Mouse (Mus musculus) heart, embryonic 12.5 days (tissue): Measurements from ENCODE around the gene Gm364. TPM values are rescaled to one million over a fixed set of nuclear protein-coding genes. Genes with fewer than 3 reads are reported as not detected.

ENCODE experiments used
- ATAC-seq: fragments of 200-750 bp; cut with Nextera tagmentation; 2 replicates; pipeline ENCODE4 v1.8.0; 2017; ENCODE audit warnings: moderate TSS enrichment, moderate library complexity; ENCODE audit not compliant: insufficient number of reproducible peaks, low FRiP score
- H3K27ac ChIP-seq: fragments of 300-500 bp; sonication (generic); 2 replicates; pipeline ENCODE4 v1.5.1; 2016; ENCODE audit warnings: mild to moderate bottlenecking, moderate library complexity; ENCODE audit not compliant: poor library complexity, severe bottlenecking
- H3K27me3 ChIP-seq: fragments of 300-500 bp; sonication (generic); replicated peaks from 2 replicates; pipeline ENCODE4 v1.6.1; 2016; ENCODE audit warnings: mild to moderate bottlenecking, moderate library complexity
- H3K36me3 ChIP-seq: fragments of 300-500 bp; sonication (generic); 2 replicates; pipeline ENCODE4 v1.6.1; 2016; ENCODE audit warnings: mild to moderate bottlenecking, moderate library complexity
- H3K4me1 ChIP-seq: fragments of 300-500 bp; sonication (generic); replicated peaks from 2 replicates; pipeline ENCODE4 v1.6.1; 2016; ENCODE audit warnings: mild to moderate bottlenecking
- H3K4me2 ChIP-seq: fragments of 300-500 bp; sonication (generic); 2 replicates; pipeline ENCODE4 v1.6.1; 2016; ENCODE audit warnings: mild to moderate bottlenecking, moderate library complexity
- H3K4me3 ChIP-seq: fragments of 300-500 bp; sonication (generic); 2 replicates; pipeline ENCODE4 v1.5.1; 2016; ENCODE audit warnings: mild to moderate bottlenecking
- H3K9ac ChIP-seq: fragments of 300-500 bp; sonication (generic); 2 replicates; pipeline ENCODE4 v1.6.1; 2016; ENCODE audit warnings: mild to moderate bottlenecking, moderate library complexity
- H3K9me3 ChIP-seq: fragments of 300-500 bp; sonication (generic); replicated peaks from 2 replicates; pipeline ENCODE4 v1.6.1; 2016; ENCODE audit warnings: mild to moderate bottlenecking, moderate library complexity
- WGBS: fragments of 180-500 bp; shearing (Covaris S2); methylation state at CpG from one replicate; pipeline ENCODE4 v1.1.7; 2016; 5-methylcytosine and 5-hydroxymethylcytosine counted together
- polyA plus RNA-seq: library from polyadenylated mRNA; unstranded; fragments of >200 nt; fragmentation: Nextera tagmentation; extraction: Ambion mirVana; gene quantifications from 2 replicates; pipeline ENCODE4 v1.2.1, GENCODE M21; 2016

The Gm364 gene
- polyA plus RNA-seq = not detected in 2 replicates

DNA sequence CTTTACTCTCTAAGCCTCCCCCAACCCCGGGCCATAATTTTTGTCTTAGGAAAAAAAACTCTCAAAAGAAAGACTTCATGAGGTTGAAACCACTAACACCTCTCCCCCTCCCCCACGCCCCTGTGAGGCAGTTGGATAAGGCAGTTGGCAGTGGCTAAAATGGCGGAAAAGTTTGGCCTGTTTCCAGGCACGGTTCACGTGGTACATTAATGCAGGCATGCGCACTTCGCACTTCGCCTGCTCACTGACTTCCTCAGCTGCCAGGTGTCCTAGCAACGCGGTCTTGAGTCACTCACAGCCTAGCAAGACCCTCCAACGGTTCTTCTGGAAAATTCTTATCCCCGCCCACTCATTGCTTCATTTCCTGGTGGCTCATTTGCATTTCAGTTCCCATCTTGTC lies at the start of gene Gm364:
TSS of gene Gm364 (plus strand) at position 386 of the 400 bp plus-strand sequence.
- no peak for ATAC-seq
- 87% methylated on average over 12 of the region's 12 CpGs for WGBS
- Histone ChIP-seq H3K4me2 (no peak within 1 kb of the TSS), H3K4me1 (no peaks in the 10 kb centered on the region), H3K36me3 (no peaks in the 10 kb centered on the region), H3K27me3 (no peaks in the 10 kb centered on the region), H3K9ac (no peak within 1 kb of the TSS), H3K4me3 (no peak within 1 kb of the TSS), H3K27ac (no peak within 1 kb of the TSS), H3K9me3 (no peaks in the 10 kb centered on the region)

DNA sequence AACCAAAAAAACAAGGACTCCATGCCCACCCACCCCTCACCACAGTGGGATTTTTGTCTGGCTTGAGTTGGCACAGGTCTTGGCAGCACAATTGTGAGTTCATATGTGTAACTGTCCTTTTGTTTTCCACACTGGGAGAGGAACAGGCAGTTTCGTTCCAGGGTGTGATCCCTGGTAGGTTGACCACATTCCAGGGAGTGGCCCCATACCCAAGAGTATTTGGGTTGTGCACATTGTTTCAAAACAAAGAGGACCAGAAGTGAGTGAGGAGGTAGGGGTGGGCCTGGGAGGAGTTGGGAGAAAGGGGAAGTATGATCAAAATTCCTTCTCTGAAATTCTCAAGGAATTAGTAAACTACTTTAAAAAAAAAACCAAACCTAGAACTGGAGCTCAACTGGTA lies 49.6 kb upstream of the Gm364 start:
- no peak overlapping the region for H3K4me2 ChIP-seq
- H3K27ac ChIP-seq = no peak overlapping the region
- WGBS = 68% methylated on average over 1 of the region's 1 CpGs
- H3K36me3 ChIP-seq = no peaks in the 10 kb centered on the region
- no peaks in the 10 kb centered on the region for H3K27me3 ChIP-seq
- ATAC-seq = no peak
- H3K9me3 ChIP-seq = no peaks in the 10 kb centered on the region
- no peak overlapping the region for H3K9ac ChIP-seq
- no peak overlapping the region for H3K4me3 ChIP-seq
- no peaks in the 10 kb centered on the region for H3K4me1 ChIP-seq

DNA sequence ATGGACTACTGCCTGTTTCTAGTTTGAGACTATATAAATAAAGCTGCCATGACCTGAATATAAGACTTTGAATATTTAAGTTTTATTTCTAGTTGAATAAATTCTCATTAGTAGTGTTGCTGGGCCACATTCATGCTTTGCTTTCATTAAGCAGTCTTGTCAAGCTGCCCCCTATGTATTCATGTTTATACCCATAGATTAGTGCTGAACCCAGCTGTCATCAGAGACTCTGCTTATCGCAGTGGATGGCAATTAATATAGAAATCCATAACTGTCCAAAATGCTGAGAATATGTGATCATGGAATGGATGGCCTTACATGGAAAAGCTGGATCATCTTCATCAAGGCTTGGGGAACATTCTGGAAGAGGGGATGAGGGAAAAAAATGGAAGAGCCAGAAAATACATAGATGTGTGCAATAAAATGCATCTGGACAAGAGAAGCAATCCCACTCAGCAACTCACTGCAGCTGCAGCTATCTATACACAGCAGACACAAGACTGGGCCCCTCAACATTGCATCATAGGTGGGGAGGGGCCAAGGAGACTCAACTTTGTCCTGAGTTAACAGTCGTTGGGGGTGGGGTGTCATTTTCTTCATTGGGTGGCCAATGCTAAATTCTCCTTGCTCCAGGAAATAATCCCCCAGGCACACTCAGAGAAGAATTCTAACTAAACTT lies 43.9 kb upstream of the Gm364 start:
- 47% methylated on average over 2 of the region's 2 CpGs for WGBS
- Histone ChIP-seq H3K9me3 (no peaks in the 10 kb centered on the region), H3K4me3 (no peak overlapping the region), H3K4me1 (no peaks in the 10 kb centered on the region), H3K9ac (no peak overlapping the region), H3K27ac (no peak overlapping the region), H3K36me3 (no peaks in the 10 kb centered on the region), H3K27me3 (no peaks in the 10 kb centered on the region), H3K4me2 (no peak overlapping the region)
- ATAC-seq = no peak; the same call in 1 of the 2 replicates

DNA sequence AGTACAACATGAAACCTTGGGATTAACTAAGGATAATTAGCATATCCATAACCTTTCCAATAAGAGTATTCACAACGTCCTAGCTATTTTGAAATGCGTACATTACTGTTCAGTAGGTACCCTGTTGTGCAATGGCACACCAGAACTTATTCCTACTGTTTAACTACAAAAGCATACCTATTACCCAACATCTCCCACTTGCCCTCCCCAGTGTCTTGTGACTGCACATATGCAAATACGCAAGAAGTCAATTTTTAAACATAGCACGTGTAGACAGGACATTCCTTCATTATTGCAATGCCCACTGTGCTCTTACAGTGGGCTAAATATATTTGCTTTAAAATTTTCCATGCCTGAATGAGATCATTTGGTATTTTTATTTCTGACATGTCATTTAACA lies 36.0 kb upstream of the Gm364 start:
- Histone ChIP-seq H3K27ac (no peak overlapping the region), H3K36me3 (peaks cover 10% of the 10 kb centered on the region), H3K9ac (no peak overlapping the region), H3K4me3 (no peak overlapping the region), H3K9me3 (no peaks in the 10 kb centered on the region), H3K4me2 (no peak overlapping the region), H3K4me1 (no peaks in the 10 kb centered on the region), H3K27me3 (no peaks in the 10 kb centered on the region)
- no peak for ATAC-seq
- WGBS = 75% methylated on average over 4 of the region's 4 CpGs

DNA sequence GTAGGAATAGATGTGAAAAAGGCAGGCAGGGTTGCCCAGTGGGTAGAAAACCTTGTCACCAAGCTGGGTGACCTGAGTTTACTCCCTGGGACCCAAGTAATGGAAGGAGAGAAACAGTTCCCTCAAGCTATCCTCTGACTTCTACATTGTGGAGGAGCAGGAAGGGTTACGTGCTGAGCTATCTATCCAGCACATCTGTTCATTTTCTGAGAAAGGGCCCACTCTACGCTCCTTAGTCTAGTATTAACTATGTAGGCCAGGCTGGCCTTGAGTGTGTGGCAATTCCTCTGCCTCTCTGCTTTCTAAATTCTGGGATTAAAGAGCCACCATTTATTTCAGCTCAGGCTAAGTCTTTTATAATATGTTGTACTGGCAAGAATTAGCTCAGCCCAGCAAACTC lies 35.4 kb upstream of the Gm364 start:
- no peaks in the 10 kb centered on the region for H3K4me1 ChIP-seq
- no peaks in the 10 kb centered on the region for H3K27me3 ChIP-seq
- 69% methylated on average over 2 of the region's 2 CpGs for WGBS
- no peak overlapping the region for H3K4me3 ChIP-seq
- no peaks in the 10 kb centered on the region for H3K9me3 ChIP-seq
- no peak for ATAC-seq
- H3K4me2 ChIP-seq = no peak overlapping the region
- H3K27ac ChIP-seq = no peak overlapping the region
- no peak overlapping the region for H3K9ac ChIP-seq
- H3K36me3 ChIP-seq = peaks cover 13% of the 10 kb centered on the region

DNA sequence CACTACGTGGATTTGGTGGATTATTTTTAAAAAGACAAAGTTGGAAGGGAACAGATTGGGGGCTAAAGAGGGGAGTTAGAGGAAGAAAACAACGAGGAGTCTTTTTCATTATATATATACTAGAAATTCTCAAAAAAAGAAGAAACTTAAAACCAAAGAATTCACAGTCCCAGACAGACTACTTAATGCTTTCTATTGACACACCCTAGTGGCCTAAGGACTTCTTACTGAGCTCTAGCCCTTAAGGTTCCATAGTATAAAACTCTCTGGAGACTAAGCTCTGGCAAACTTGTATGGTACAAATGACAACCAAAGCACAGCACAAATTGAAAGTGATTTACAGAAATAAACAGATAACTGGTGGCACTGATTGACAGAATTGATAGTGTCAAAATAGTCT lies 34.9 kb upstream of the Gm364 start:
- Histone ChIP-seq H3K4me2 (no peak overlapping the region), H3K36me3 (peaks cover 16% of the 10 kb centered on the region), H3K27me3 (no peaks in the 10 kb centered on the region), H3K4me3 (no peak overlapping the region), H3K9ac (no peak overlapping the region), H3K4me1 (no peaks in the 10 kb centered on the region), H3K9me3 (no peaks in the 10 kb centered on the region), H3K27ac (no peak overlapping the region)
- no peak for ATAC-seq
- 67% methylated on average over 2 of the region's 2 CpGs for WGBS

DNA sequence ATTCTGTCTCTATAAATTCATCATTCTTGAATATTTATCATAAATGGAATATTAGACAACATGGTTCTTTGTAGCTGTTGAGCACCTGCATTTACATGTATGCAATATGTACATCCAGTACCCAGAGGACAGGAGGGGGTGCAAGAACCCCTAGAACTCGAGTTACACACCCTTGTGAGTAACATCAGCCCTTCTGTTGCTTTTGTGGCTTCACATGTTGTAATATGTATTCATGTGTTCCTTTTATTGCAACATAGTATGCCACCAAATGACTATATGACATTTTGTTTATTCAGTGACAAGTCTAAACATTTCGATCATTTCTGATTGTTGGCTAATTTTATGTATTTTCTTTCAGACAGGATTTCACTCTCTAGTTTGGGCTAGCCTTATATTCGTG lies 31.9 kb upstream of the Gm364 start:
- no peaks in the 10 kb centered on the region for H3K9me3 ChIP-seq
- no peak for ATAC-seq
- no peak overlapping the region for H3K4me3 ChIP-seq
- no peaks in the 10 kb centered on the region for H3K4me1 ChIP-seq
- no peak overlapping the region for H3K4me2 ChIP-seq
- no peak overlapping the region for H3K27ac ChIP-seq
- H3K27me3 ChIP-seq = no peaks in the 10 kb centered on the region
- H3K36me3 ChIP-seq = peaks cover 39% of the 10 kb centered on the region
- no peak overlapping the region for H3K9ac ChIP-seq
- 75% methylated on average over 3 of the region's 3 CpGs for WGBS

DNA sequence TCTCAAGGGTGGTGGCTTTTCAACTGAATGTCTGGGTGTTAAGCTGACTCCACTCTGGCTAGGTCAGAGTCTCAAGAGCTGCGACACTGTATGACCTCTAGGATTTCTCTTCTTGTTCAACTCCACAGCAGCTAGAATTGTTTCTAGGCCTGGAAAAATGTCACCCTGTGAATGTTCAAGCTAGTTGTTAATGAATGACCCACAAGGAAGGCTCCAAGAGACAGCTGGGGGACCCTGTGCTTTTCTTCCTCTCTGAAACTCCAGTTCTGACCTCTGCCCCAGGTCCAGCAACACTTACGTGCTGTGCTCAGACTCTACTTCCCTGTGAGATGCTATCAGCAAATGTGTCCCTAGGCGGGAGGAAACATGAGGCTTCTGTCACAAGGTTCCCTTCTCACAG lies 30.4 kb upstream of the Gm364 start:
- Histone ChIP-seq H3K4me1 (no peaks in the 10 kb centered on the region), H3K36me3 (peaks cover 45% of the 10 kb centered on the region), H3K27me3 (no peaks in the 10 kb centered on the region), H3K4me3 (no peak overlapping the region), H3K27ac (no peak overlapping the region), H3K9me3 (no peaks in the 10 kb centered on the region), H3K9ac (no peak overlapping the region), H3K4me2 (no peak overlapping the region)
- no peak for ATAC-seq
- WGBS = 68% methylated on average over 3 of the region's 3 CpGs

DNA sequence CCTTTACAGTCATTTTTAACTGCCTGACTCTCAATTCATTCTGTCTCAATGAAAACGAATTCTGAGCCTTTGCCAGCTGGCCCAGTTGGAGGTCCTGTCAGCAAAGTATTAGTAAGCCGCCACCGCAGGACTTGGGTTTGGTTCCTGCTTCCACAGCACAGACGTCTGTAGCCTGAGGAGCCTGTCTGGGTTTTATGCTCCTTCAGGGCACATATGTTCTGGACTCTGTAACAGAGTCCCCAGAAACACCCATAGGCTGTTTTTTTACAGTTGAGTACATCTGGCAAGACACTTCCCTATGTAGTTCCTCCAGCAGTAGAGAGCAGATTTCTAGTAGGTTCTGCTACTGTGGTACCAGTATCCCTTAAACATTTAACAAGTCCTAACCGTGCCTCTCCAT lies 28.0 kb upstream of the Gm364 start:
- Histone ChIP-seq H3K4me1 (no peaks in the 10 kb centered on the region), H3K9me3 (no peaks in the 10 kb centered on the region), H3K4me2 (no peak overlapping the region), H3K4me3 (no peak overlapping the region), H3K27me3 (no peaks in the 10 kb centered on the region), H3K36me3 (peaks cover 54% of the 10 kb centered on the region), H3K9ac (no peak overlapping the region), H3K27ac (no peak overlapping the region)
- no peak for ATAC-seq
- 73% methylated on average over 5 of the region's 5 CpGs for WGBS

DNA sequence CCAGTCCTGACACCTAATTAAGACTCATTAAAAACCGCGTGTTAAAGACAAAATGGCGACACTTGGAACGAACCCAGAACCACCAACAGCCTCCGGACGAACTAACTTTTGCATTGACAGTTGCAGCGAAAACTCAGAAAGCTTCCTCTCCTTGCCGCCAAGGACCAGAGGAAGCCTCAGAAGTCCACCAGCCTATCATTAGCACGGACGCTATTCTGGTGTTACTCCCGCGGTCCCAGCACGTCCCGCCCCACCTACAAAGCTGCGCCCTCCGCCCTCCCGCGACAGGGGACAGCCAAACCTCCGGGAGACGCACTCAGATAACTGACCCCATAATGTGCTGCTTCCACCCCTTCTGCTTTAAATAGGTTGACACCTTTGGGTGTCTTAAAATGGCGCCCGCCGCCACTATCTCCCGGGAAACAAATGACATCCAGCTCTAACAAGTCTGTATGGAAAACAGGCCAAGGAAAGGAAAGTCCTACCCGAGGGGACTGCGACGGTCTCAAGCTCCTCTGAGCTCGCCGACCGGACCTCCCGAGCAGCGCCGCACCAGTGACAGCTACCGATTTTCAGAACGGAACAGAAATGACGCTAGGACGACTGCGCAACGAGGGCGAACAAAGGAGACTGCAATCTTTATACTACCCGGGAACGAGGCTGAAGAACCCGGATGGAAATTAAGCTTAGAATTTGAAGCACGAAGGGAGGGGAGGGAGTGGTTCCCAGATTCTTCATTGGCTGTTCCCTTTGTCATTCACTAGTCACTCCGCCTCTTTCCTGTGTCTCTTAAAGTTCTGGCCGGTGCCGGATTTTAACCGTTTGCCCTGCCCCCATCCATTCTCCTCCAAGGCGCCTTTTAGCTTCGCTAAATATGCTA lies 16.3 kb upstream of the Gm364 start, which contains the start of gene Rbmx:
TSS of gene Rbmx (minus strand) at position 670 of the 880 bp plus-strand sequence.
- H3K9me3 ChIP-seq = no peaks in the 10 kb centered on the region

DNA sequence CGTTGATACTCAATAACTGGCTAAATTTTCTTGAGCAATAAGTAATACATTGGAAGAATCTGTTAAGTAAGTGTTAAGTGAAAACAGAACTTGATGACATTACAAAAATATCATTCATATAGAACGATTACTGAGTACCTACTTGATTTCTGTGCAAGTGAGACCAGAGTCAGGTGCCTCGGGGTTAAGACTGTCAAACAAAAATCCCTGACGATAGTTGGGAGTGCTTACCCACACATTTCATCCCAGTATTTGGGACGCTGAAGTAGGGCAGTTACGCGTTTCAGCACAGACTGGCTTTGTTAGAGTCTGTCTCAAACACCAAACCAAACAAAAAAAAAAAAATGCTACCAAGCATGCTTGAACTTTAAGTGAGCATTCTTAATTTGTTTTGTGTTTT lies 15.5 kb upstream of the Gm364 start:
- no peak overlapping the region for H3K27ac ChIP-seq

More for the DNA sequence above, 16.3 kb upstream of the Gm364 start, which contains the start of gene Rbmx:
- Histone ChIP-seq H3K36me3 (peaks cover 17% of the 10 kb centered on the region), H3K4me2 (peak within 1 kb of the TSS; percentile 50), H3K9ac (peak within 1 kb of the TSS; percentile 80), H3K4me3 (peak within 1 kb of the TSS; percentile 63), H3K27ac (peak within 1 kb of the TSS; percentile 96), H3K4me1 (no peaks in the 10 kb centered on the region), H3K27me3 (no peaks in the 10 kb centered on the region)
- WGBS = 13% methylated on average over 50 of the region's 50 CpGs
- peak; percentile 93 for ATAC-seq

More for the DNA sequence above, 15.5 kb upstream of the Gm364 start:
- Histone ChIP-seq H3K36me3 (peaks cover 17% of the 10 kb centered on the region), H3K9me3 (no peaks in the 10 kb centered on the region), H3K4me2 (peak overlapping the region; percentile 49), H3K27me3 (no peaks in the 10 kb centered on the region), H3K4me3 (no peak overlapping the region), H3K4me1 (no peaks in the 10 kb centered on the region), H3K9ac (no peak overlapping the region)
- 25% methylated on average over 7 of the region's 7 CpGs for WGBS
- no peak for ATAC-seq
